Mouse (Mus musculus): ENCODE results near the gene Cluap1. TPM values are rescaled to one million over a fixed set of nuclear protein-coding genes. Genes with fewer than 3 reads are reported as not detected.

Gene Cluap1
- 16.4 and 17.4 TPM in 2 replicates for polyA plus RNA-seq (2015; fragmentation: Nextera tagmentation; extraction: Ambion mirVana)

GRCm38 (mm10) chr16:3908537-3909111 lies at the start of gene Cluap1, which contains the start of gene 1700037C18Rik:
Gene Cluap1 (plus strand): TSS chr16:3908801.
Gene 1700037C18Rik (minus strand): TSS chr16:3908689.

GRCm38 (mm10) chr16:3872216-3873047 lies 36.2 kb upstream of the Cluap1 start, which contains the start of gene Naa60:
Gene Naa60 (plus strand): TSS chr16:3872375.

GRCm38 (mm10) chr16:3884201-3885064 lies 24.2 kb upstream of the Cluap1 start, which contains the start of the genes Zfp597 and Gm20695:
Gene Zfp597 (minus strand): TSS chr16:3884561.
Gene Gm20695 (plus strand): TSS chr16:3884648.

GRCm38 (mm10) chr16:3976251-3976671 lies 67.7 kb downstream of the Cluap1 start, which contains the start of gene Nlrc3:
Gene Nlrc3 (minus strand): TSS chr16:3976632.

Other genes with a start within 250 kb of the Cluap1 start
- gene Mefv, start 190.7 kb upstream of the Cluap1 start, polyA plus RNA-seq (2015; fragmentation: Nextera tagmentation; extraction: Ambion mirVana), result 0.77 and 1.2 TPM in 2 replicates
- 21.9 and 24.9 TPM in 2 replicates for gene Zfp263, start 164.7 kb upstream of the Cluap1 start, polyA plus RNA-seq (2015; fragmentation: Nextera tagmentation; extraction: Ambion mirVana)
- gene Olfr15, start 77.9 kb upstream of the Cluap1 start, polyA plus RNA-seq (2015; fragmentation: Nextera tagmentation; extraction: Ambion mirVana), result 0.05 TPM in 1 of 2 replicates, not detected in the other
- gene Zfp174, start 61.5 kb upstream of the Cluap1 start, polyA plus RNA-seq (2015; fragmentation: Nextera tagmentation; extraction: Ambion mirVana), result 0.25 and 0.40 TPM in 2 replicates
- gene Naa60, start 36.4 kb upstream of the Cluap1 start, polyA plus RNA-seq (2015; fragmentation: Nextera tagmentation; extraction: Ambion mirVana), result 24.0 and 29.9 TPM in 2 replicates
- 2.1 and 3.5 TPM in 2 replicates for gene Zfp597, start 24.2 kb upstream of the Cluap1 start, polyA plus RNA-seq (2015; fragmentation: Nextera tagmentation; extraction: Ambion mirVana)
- 0.38 and 1.2 TPM in 2 replicates for gene Gm20695, start 24.2 kb upstream of the Cluap1 start, polyA plus RNA-seq (2015; fragmentation: Nextera tagmentation; extraction: Ambion mirVana)
- gene 1700037C18Rik, start 112 bp upstream of the Cluap1 start, polyA plus RNA-seq (2015; fragmentation: Nextera tagmentation; extraction: Ambion mirVana), result 6.1 and 6.3 TPM in 2 replicates
- gene Nlrc3, start 67.8 kb downstream of the Cluap1 start, polyA plus RNA-seq (2015; fragmentation: Nextera tagmentation; extraction: Ambion mirVana), result 0.82 and 1.5 TPM in 2 replicates
- gene Slx4, start 95.0 kb downstream of the Cluap1 start, polyA plus RNA-seq (2015; fragmentation: Nextera tagmentation; extraction: Ambion mirVana), result 8.3 and 8.5 TPM in 2 replicates
- gene Dnase1, start 128.1 kb downstream of the Cluap1 start, polyA plus RNA-seq (2015; fragmentation: Nextera tagmentation; extraction: Ambion mirVana), result 0.75 and 1.4 TPM in 2 replicates
- 49.4 and 53.1 TPM in 2 replicates for gene Trap1, start 169.0 kb downstream of the Cluap1 start, polyA plus RNA-seq (2015; fragmentation: Nextera tagmentation; extraction: Ambion mirVana)

Measured in spleen, postnatal 0 days (tissue).